In the genomic region with DNA sequence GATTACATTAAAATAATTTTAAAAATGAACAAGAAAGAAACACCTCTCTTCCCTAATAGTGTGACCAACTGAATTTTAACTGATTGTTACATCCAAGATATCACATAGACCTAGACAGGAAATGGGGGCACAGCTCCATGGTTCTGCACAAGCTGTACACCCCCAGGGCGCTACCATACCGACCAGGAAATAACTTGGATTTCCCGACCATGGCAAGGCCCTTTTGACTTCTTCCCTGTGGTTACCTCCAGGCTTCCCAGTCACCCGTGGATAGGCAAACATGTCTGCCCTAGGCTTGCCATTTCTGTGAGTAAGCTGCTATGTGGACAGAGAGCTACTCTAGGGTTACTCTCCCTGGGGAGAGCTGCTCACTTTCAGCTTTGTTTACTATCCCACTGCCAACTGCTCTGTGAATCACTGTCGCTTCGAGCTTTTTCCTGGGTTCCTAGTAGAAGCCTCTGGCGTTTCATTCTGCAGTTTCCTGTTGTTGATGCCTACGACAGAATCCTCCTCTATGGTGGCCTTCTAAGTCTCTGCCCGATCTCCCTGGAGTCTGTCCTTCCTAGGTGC, we compare ENCODE assay signal across 24 mouse cellular contexts.
DNase-seq lines count a peak whose midpoint lies in the region; ATAC-seq and TF ChIP-seq lines count a peak whose summit lies in the region.
"Had no signal": no experiment of that assay in that cellular context is flagged by ENCODE, and none has a peak within 500 bp of the region (broad histone marks: within the 10 kb centered on the region; RNA-seq: fewer than 3 reads in every experiment).

No protein-coding gene starts in this region.

- peak overlapping the region; percentile 61 for H3K27ac ChIP-seq in cerebellum, adult 2 months (ENCODE audit: insufficient read depth, low read length)
- H3K27ac ChIP-seq in heart, embryonic 10.5 days = no peak overlapping the region
- H3K27ac ChIP-seq in heart, embryonic 11.5 days (ENCODE audit: low read depth, low read length) = no peak overlapping the region
- H3K27ac ChIP-seq: hindbrain, embryonic 15.5 days; kidney, embryonic 15.5 days; layer of hippocampus, adult 2 months; limb, embryonic 13.5 days; midbrain, embryonic 12.5 days; neural tube, embryonic 13.5 days had no signal

- DNase-seq in cerebellum, adult 2 months = no peak
- no peak for DNase-seq in cerebellum, adult 9-10 months
- DNase-seq in heart, embryonic 10.5 days (ENCODE audit: low spot score) = peak; percentile 70
- DNase-seq in 3134 (ENCODE audit: extremely low read depth, insufficient read length, low spot score) (peak; percentile 51), adipocyte (ENCODE audit: low spot score) (peak; percentile 82)
- no peak for DNase-seq in testis, postnatal 10 days (ENCODE audit: low spot score)
- no peak for DNase-seq in adrenal gland, postnatal 36 days
- DNase-seq: adrenal gland, postnatal 10 days; cerebellum, adult 11-12 months; cerebellum, postnatal 14 days; heart, postnatal 10 days; kidney, adult 18-20 months; kidney, postnatal 36 days; lung, postnatal 14 days had no signal

- no peaks in the 10 kb centered on the region for H3K27me3 ChIP-seq in cerebellum, adult 2 months (ENCODE audit: control insufficient read depth, insufficient read depth, low read length)
- no peaks in the 10 kb centered on the region for H3K27me3 ChIP-seq in heart, embryonic 10.5 days (ENCODE audit: insufficient read depth, poor library complexity, severe bottlenecking)
- H3K27me3 ChIP-seq in heart, embryonic 11.5 days (ENCODE audit: control insufficient read depth, insufficient read depth, low read length) = no peaks in the 10 kb centered on the region
- H3K27me3 ChIP-seq: heart, embryonic 13.5 days; hindbrain, embryonic 15.5 days; kidney, embryonic 15.5 days; limb, embryonic 13.5 days; midbrain, embryonic 12.5 days; neural tube, embryonic 13.5 days had no signal

- peaks cover 20% of the 10 kb centered on the region for H3K4me1 ChIP-seq in cerebellum, adult 2 months (ENCODE audit: control insufficient read depth, insufficient read depth, low read length)
- H3K4me1 ChIP-seq in heart, embryonic 10.5 days = peaks cover 19% of the 10 kb centered on the region; the same call in 1 of the 2 replicates
- peaks cover 9% of the 10 kb centered on the region for H3K4me1 ChIP-seq in heart, embryonic 11.5 days (ENCODE audit: control insufficient read depth, insufficient read depth, low read length)
- H3K4me1 ChIP-seq: hindbrain, embryonic 15.5 days; midbrain, embryonic 12.5 days; neural tube, embryonic 13.5 days had no signal

- TF ChIP-seq CTCF in cerebellum, adult 2 months (IDR thresholded peaks at IDR 0.05; ENCODE audit: borderline replicate concordance, insufficient read depth, low read depth, low read length) = no peak

- WGBS in cerebellum, adult 2 months = 37% methylated on average over 9 of the region's 9 CpGs
- 57% methylated on average over 9 of the region's 9 CpGs for WGBS in heart, embryonic 10.5 days
- WGBS in heart, embryonic 11.5 days (ENCODE audit: insufficient replicate concordance) = 57% methylated on average over 9 of the region's 9 CpGs

- no peaks in the 10 kb centered on the region for H3K9me3 ChIP-seq in heart, embryonic 10.5 days
- no peaks in the 10 kb centered on the region for H3K9me3 ChIP-seq in heart, embryonic 11.5 days (replicated peaks; ENCODE audit: control insufficient read depth, low read length)
- H3K9me3 ChIP-seq: heart, embryonic 13.5 days; hindbrain, embryonic 15.5 days; kidney, embryonic 15.5 days; limb, embryonic 13.5 days; midbrain, embryonic 12.5 days; neural tube, embryonic 13.5 days had no signal

- ATAC-seq in heart, embryonic 11.5 days (replicated peaks; ENCODE audit: insufficient number of reproducible peaks, low FRiP score, low TSS enrichment) = no peak
- ATAC-seq: forebrain, embryonic 14.5 days had no signal

- no peak for TF ChIP-seq POLR2A in cerebellum, adult 2 months (IDR thresholded peaks at IDR 0.05; ENCODE audit: borderline replicate concordance, insufficient read depth, low read length)

- no peak overlapping the region for H3K9ac ChIP-seq in heart, embryonic 11.5 days (ENCODE audit: low read depth, low read length)
- H3K9ac ChIP-seq: heart, embryonic 13.5 days; hindbrain, embryonic 15.5 days; kidney, embryonic 15.5 days; limb, embryonic 13.5 days; midbrain, embryonic 12.5 days; neural tube, embryonic 13.5 days had no signal

- peaks cover 12% of the 10 kb centered on the region; the same call in 1 of the 2 replicates for H3K36me3 ChIP-seq in heart, embryonic 10.5 days
- H3K36me3 ChIP-seq in heart, embryonic 11.5 days (ENCODE audit: control insufficient read depth, insufficient read depth, low read length) = peaks cover under 1% of the 10 kb centered on the region; the same call in 1 of the 2 replicates
- H3K36me3 ChIP-seq: kidney, embryonic 15.5 days; midbrain, embryonic 12.5 days had no signal

- no peak overlapping the region for H3K4me3 ChIP-seq in cerebellum, adult 2 months (replicated peaks; ENCODE audit: insufficient read depth, low read depth, low read length)
- H3K4me3 ChIP-seq in heart, embryonic 10.5 days = no peak overlapping the region
- H3K4me3 ChIP-seq in heart, embryonic 11.5 days (ENCODE audit: low read depth, low read length) = no peak overlapping the region
- H3K4me3 ChIP-seq: heart, embryonic 13.5 days; hindbrain, embryonic 15.5 days; kidney, embryonic 15.5 days; layer of hippocampus, adult 2 months; limb, embryonic 13.5 days; midbrain, embryonic 12.5 days; neural tube, embryonic 13.5 days had no signal

- H3K4me2 ChIP-seq in heart, embryonic 11.5 days = no peak overlapping the region
- H3K4me2 ChIP-seq: heart, embryonic 13.5 days; hindbrain, embryonic 15.5 days; kidney, embryonic 15.5 days; limb, embryonic 13.5 days; liver, embryonic 11.5 days; midbrain, embryonic 12.5 days; neural tube, embryonic 13.5 days had no signal

Comparison
In these comparisons a context has a peak if more than half of its experiments do, and no peak if none do; other contexts are left out.
1. DNase-seq: peak in heart, embryonic 10.5 days (single experiment), 3134 (single experiment) and adipocyte (single experiment); none in cerebellum, adult 2 months (0 of 2), cerebellum, adult 9-10 months (single experiment), testis, postnatal 10 days (single experiment) and adrenal gland, postnatal 36 days (0 of 2).